Mouse (Mus musculus) 3T3-L1 (cell line): ENCODE results near the gene Kdm2b.
"Not testable (repeated sequence)": the region's sequence is repeated elsewhere in the genome, so short reads cannot be mapped to it uniquely, and the experiment has no call there.

Experiments used
- DNase-seq: peaks from one replicate; pipeline ENCODE4 v3.0.0-alpha.2; 2015; ENCODE audit warnings: low read depth, low spot score

Gene Kdm2b

DNA sequence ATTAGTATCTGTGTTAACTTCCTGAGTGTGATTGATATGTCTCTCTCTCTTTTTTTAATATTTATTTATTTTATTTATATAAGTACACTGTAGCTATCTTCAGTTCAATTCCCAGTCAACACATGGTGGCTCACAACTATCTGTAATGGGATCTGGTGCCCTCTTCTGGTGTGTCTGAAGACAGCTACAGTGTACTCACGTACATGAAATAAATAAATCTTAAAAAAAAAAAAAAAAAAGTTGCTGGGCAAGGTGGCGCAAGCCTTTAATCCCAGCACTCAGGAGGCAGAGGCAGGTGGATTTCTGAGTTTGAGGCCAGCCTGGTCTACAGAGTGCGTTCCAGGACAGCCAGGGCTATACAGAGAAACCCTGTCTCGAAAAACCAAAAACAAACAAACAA lies 14.9 kb downstream of the Kdm2b start:
- DNase-seq, result not testable (repeated sequence)

GRCm38 (mm10) chr5:122972116-122972515 lies 17.5 kb downstream of the Kdm2b start:
- DNase-seq, result no peak

GRCm38 (mm10) chr5:122971438-122971837 lies 18.2 kb downstream of the Kdm2b start:
- DNase-seq, result no peak

DNA sequence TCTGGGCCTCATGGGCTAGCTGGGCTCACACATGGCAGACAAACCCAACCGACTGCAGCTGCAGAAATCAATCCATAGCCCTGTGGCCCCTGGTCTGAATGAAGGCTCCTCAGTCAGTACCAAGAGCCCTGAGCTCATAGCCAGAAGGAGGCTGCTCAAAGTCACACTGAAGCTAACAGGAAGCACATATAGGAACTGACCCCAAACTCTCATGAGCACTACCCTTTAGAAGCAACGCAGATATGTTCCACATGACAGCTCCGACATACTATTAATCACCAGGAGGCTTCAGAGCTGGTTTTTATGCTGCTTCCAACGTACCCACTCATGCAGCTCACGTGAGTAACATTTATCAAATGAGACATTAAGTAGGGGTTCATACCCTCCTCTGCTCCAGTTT lies 19.6 kb downstream of the Kdm2b start:
- DNase-seq, result no peak

DNA sequence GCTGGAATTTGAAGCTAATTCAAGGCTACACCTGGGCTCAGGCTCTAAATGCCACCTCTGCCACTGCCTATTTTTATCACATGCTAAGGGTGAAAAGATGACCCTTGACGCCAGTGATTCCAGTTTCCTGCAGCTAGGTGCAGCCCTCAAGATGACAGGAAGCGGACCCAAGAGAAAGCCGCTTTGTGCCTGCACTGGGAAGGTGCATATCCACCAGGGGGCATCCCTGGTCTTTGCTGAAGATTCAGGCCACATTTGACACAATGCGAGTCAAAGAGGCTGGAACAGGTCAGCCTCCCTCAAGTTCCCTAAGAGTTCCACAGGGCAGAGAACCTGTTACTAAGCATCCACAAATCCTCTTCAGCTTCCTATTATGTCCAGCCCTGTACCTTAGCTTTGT lies 21.3 kb downstream of the Kdm2b start:
- peak; percentile 82 for DNase-seq

DNA sequence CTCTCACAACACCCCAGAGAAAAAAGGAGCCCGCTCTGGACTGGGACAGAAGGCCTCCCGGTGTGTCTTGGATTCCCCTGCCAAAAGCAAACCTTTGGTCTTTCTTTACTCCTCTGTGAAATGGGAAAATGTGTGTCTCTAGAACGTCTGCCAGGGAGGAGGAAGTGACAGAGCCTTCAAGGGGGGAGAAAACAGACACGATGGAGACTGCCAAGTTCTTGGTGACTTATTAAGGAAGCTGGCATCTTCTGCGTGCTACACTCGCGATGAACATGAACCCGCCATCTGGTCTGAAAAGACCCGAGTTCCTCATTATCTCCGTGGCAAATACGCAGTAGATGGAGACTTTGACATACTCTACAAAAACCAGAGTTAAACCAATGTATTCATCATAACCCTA lies 24.2 kb downstream of the Kdm2b start:
- no peak for DNase-seq

- DNase-seq, result no peak
Observed at GRCm38 (mm10) chr5:122964853-122965252, 24.8 kb downstream of the Kdm2b start.

- DNase-seq, result no peak
Observed at GRCm38 (mm10) chr5:122961905-122962304, 27.7 kb downstream of the Kdm2b start.

DNA sequence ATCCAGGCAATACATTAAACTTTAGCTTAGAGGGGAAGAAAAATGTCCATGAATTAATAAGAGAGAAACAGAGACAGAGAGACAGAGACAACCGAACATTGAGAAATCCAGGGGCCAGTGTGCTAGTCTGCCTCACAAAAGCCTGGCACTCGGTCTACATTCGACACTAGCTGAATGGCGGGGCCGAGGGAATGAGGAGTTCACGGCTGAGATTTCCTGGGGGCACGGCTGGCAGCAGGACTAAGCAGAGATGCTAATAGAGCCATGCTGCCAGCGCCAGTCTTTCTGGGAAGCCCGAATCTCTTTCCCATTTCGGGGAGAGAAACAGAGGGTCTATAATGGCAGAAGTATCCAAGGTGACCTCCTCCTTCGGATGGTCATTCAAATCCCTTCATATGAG lies 30.2 kb downstream of the Kdm2b start:
- DNase-seq, result no peak

- no peak for DNase-seq
Observed at GRCm38 (mm10) chr5:122956059-122956458, 33.6 kb downstream of the Kdm2b start.

GRCm38 (mm10) chr5:122951913-122952641 lies 37.5 kb downstream of the Kdm2b start:
- DNase-seq, result no peak

- DNase-seq, result no peak
Observed at GRCm38 (mm10) chr5:122951056-122951912, 38.3 kb downstream of the Kdm2b start.

- no peak for DNase-seq
Observed at GRCm38 (mm10) chr5:122950329-122950953, 39.2 kb downstream of the Kdm2b start.

DNA sequence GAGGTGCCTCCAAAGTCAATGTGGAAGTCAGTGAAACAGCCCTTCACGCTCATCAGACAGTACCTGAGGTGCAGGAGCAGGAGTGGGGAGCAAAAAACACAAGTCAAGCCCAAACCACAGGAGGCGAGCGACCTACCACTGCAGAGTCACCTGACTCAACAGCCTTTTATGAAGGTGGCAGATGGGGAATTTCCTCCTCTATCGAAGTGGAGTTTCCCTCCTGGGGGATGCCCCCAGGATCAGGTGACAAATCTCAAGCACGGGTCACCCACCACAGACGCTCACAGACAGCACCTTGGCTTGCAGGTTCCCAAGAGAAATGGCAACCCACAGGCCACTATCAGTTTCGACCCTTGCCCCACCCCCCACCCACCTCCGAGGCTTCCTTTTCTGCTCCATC lies 40.5 kb downstream of the Kdm2b start:
- no peak for DNase-seq

DNA sequence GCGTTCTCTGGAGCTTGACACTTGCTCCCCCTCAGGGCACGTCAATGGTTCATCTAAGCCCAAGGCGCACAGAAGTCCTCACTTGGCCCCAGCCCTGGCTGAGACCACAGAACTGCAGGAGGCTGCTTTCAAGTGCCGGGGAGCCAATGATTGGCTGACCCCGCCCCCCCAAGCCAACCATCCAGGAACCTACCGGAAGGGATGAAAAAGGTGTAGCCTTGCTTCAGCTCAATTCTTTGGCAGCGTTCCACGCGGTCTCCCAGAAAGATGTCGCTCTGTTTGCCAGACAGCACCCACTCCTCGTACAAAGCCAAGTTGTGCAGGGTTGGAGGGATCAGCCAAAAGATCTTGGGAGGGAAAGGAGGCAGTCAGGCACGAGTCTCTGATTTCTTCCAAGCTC lies 42.1 kb downstream of the Kdm2b start:
- DNase-seq, result no peak

- DNase-seq, result no peak
Observed at GRCm38 (mm10) chr5:122938676-122939075, 50.9 kb downstream of the Kdm2b start.

DNA sequence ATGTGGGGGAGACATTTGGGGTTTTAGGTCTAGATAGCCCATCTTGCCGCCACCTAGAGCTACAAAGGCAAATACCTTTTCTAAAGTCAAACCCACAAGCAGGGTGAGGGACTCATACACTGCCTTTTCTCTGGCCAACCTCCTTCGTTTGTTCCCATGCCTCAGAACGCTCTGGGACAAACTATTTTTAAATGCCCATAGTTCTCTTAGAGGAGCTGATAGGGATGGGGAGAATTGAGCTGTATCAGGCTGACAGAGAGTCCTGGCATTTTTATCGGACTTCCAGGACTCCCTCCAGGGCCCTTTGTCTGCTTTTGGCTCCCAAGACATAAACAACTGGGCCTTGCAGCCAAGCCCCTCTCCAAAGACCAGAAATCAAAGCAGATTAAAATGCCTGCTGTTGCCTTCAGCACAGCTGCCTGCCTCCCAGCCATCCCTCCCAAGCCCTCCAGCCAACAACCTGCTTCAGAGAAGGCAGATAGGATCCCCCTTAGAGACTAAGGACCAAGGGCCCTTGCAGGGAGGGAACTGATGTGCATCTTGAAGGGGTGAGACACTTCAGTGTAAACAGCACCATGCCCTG lies 51.6 kb downstream of the Kdm2b start:
- no peak for DNase-seq

DNA sequence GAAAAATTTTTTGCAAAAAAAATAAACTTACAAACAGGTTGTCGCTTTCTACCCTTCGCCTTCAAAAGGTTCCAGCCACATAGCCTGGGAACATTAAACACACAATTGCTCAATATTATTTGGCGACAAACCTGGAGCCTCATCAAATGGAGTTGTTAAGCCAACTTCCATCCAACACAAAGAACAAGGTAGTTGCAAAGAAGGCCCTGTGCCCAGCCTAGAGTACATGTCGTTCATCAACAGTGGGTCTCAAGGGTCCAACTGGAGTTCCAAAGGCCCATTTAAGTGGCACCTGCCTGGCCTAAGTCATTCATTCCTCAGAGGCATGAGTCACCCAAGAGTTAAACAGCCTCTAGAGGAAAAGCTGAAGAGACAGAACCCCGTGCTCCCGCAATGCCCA lies 52.6 kb downstream of the Kdm2b start:
- no peak for DNase-seq

DNA sequence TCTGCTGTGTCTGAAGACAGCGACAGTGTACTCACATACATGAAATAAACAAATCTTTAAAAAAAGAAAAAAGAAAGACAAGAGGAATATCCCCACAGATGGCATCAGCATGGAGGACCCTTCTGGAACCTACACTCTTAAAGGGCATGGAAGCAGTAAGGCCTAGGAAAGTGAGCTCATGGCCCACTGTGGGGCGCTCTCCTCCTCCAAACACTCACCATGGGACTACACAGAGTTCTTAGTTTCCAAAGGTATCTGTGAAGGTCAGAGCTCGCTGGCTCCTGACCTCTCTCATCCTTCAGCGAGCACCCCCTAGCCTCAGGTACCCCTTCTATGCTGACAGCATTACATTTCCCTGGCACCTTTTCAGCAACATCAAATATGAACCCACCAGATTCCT lies 53.8 kb downstream of the Kdm2b start:
- DNase-seq, result no peak

DNA sequence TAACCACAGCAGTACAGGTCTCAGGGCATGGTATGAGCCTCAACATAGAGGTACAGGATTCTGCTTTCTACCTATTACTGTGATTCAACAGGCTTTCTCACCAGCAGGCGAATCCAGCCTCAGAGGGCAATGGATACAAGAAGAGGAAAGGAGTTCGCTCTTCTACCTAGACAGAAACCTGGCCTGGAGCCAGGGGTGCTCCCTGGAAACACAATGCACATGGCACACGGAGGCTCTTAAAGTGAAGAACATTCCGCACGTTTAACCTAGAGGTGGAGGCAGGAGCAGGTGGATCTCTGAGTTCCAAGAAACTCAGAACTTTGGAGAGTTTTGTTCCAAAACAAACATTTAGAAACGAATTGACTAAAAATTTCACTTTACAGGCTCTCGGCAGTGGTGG lies 58.6 kb downstream of the Kdm2b start:
- DNase-seq, result no peak

- no peak for DNase-seq
Observed at GRCm38 (mm10) chr5:122928293-122928692, 61.3 kb downstream of the Kdm2b start.

GRCm38 (mm10) chr5:122927703-122928102 lies 61.9 kb downstream of the Kdm2b start:
- DNase-seq, result no peak
